Mouse (Mus musculus): ENCODE results near the gene Ccl9.

DNA sequence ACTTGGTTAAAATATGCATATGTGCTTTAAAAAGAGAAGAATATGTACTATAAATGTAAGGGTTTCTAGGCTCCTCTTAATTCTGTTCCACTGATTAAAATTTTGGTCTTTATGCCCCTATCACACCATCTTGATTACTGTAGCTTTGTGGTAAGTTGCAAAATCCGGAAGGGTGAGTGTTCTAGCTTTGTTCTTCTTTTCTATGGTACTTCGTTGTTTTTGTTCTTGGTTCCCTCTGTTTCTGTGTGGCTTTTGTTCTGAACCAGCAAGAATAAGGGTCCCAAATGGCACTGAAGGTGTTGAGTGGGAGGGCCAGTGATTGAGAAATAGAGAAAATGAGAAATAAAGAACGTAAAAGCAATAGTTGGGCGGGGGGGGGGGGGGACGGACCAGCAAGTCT lies 39.8 kb upstream of the Ccl9 start:
- TF ChIP-seq POLR2A (IDR thresholded peaks at IDR 0.05; ENCODE audit: extremely low read depth, insufficient read depth, low read length) = no peak
- TF ChIP-seq CTCF (IDR thresholded peaks at IDR 0.05; ENCODE audit: low read depth, low read length) = no peak
